Mouse (Mus musculus): Measurements from ENCODE around the gene Med13l. TPM values are rescaled to one million over a fixed set of nuclear protein-coding genes. Genes with fewer than 3 reads are reported as not detected.

Med13l gene
- total and polyA plus RNA-seq, 2 experiments: 4.2 to 5.0 TPM

DNA sequence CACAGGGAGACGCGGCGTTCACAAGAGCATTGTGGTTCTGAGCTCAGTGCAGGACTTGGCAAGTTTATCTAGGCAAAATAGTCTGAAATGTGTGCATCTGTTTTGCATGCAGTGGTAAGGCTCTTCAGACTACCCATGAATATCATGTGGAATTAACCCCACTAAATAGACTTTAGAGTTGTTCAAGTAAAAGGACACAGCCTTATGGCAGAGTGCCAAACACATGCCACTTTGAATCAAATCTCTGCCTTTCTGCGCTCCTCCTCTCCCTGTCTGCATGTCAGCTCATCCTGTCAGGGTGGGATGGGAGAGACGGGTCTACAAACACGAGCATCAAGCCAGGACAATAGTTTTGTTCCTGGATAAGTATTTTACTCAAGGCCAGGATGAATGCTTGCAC lies 145.5 kb downstream of the Med13l start:
- Histone ChIP-seq H3K79me2 (ENCODE audit: control insufficient read depth, insufficient read depth, low read length) (peaks cover 42% of the 10 kb centered on the region; the same call in 1 of the 2 replicates), H3K36me3 (ENCODE audit: control insufficient read depth, insufficient read depth, low read length) (no peaks in the 10 kb centered on the region), H3K27ac (replicated peaks; ENCODE audit: insufficient read depth, low read depth, low read length) (no peak overlapping the region), H3K4me1 (ENCODE audit: control insufficient read depth, insufficient read depth, low read length) (no peaks in the 10 kb centered on the region; the same call in 1 of the 2 replicates), H3K4me3 (ENCODE audit: insufficient read depth, low read depth, low read length) (no peak overlapping the region), H3K9ac (ENCODE audit: low read depth, low read length) (no peak overlapping the region), H3K27me3 (ENCODE audit: control insufficient read depth, insufficient read depth, low read length) (no peaks in the 10 kb centered on the region)
- 88% methylated on average over 6 of the region's 6 CpGs for WGBS
- DNase-seq (ENCODE audit: extremely low read depth, low read depth, low spot score): no peak
- TF ChIP-seq POLR2A (IDR thresholded peaks at IDR 0.05; ENCODE audit: extremely low read depth, insufficient read depth, low read length) (no peak), CTCF (IDR thresholded peaks at IDR 0.05; ENCODE audit: low read depth, low read length) (no peak)

DNA sequence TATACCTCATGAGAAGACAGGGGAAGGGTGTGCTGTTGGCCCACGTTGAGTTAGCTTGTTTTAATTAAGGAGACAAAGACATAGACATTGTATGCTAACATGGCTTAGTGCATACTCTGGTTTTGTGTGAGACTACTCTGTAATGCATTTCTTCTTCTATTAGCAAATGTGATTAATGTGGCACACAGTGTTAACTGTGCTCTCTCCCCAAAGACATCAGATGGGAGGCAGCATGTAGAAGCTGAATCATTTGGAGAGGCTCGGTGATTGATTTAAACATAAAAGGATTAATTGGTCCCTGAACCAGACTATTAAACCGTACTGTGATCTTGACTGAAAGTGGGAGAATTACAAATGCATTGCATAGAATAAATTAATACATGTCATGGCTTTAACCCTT lies 145.9 kb downstream of the Med13l start:
- Histone ChIP-seq H3K79me2 (ENCODE audit: control insufficient read depth, insufficient read depth, low read length) (peaks cover 38% of the 10 kb centered on the region; the same call in 1 of the 2 replicates), H3K9ac (ENCODE audit: low read depth, low read length) (no peak overlapping the region), H3K27me3 (ENCODE audit: control insufficient read depth, insufficient read depth, low read length) (no peaks in the 10 kb centered on the region), H3K36me3 (ENCODE audit: control insufficient read depth, insufficient read depth, low read length) (no peaks in the 10 kb centered on the region), H3K4me3 (ENCODE audit: insufficient read depth, low read depth, low read length) (no peak overlapping the region), H3K4me1 (ENCODE audit: control insufficient read depth, insufficient read depth, low read length) (no peaks in the 10 kb centered on the region; the same call in 1 of the 2 replicates), H3K27ac (replicated peaks; ENCODE audit: insufficient read depth, low read depth, low read length) (no peak overlapping the region)
- no peak for DNase-seq (ENCODE audit: extremely low read depth, low read depth, low spot score)
- WGBS: 84% methylated on average over 3 of the region's 3 CpGs
- no peak for TF ChIP-seq POLR2A (IDR thresholded peaks at IDR 0.05; ENCODE audit: extremely low read depth, insufficient read depth, low read length)
- no peak for TF ChIP-seq CTCF (IDR thresholded peaks at IDR 0.05; ENCODE audit: low read depth, low read length)

DNA sequence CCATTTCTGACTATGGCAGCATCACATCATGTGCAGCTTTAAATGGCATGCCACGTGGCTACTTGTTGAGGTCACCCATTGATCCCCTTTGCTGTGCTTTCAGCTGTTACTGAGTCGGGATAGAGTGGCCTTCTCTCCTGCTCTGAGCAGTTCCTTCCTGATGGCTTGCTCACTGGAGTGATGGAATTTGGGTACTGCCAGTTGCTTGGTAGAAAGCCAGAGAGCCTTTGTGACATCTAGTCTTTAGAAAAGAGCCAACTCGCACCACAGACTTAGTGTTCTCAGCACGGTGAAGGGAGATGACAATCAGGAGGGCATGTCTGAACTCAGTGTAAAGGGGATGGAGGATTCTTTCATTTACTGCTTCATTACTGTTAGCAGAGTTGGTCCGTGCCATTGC lies 147.0 kb downstream of the Med13l start:
- no peak overlapping the region for H3K9ac ChIP-seq (ENCODE audit: low read depth, low read length)
- WGBS: 71% methylated on average over 5 of the region's 5 CpGs
- TF ChIP-seq CTCF (IDR thresholded peaks at IDR 0.05; ENCODE audit: low read depth, low read length): no peak
- no peak for TF ChIP-seq POLR2A (IDR thresholded peaks at IDR 0.05; ENCODE audit: extremely low read depth, insufficient read depth, low read length)
- H3K27ac ChIP-seq (replicated peaks; ENCODE audit: insufficient read depth, low read depth, low read length): no peak overlapping the region
- peaks cover 36% of the 10 kb centered on the region; the same call in 1 of the 2 replicates for H3K79me2 ChIP-seq (ENCODE audit: control insufficient read depth, insufficient read depth, low read length)
- no peak overlapping the region for H3K4me3 ChIP-seq (ENCODE audit: insufficient read depth, low read depth, low read length)
- no peak for DNase-seq (ENCODE audit: extremely low read depth, low read depth, low spot score)
- no peaks in the 10 kb centered on the region for H3K36me3 ChIP-seq (ENCODE audit: control insufficient read depth, insufficient read depth, low read length)
- no peaks in the 10 kb centered on the region for H3K27me3 ChIP-seq (ENCODE audit: control insufficient read depth, insufficient read depth, low read length)
- no peaks in the 10 kb centered on the region; the same call in 1 of the 2 replicates for H3K4me1 ChIP-seq (ENCODE audit: control insufficient read depth, insufficient read depth, low read length)

DNA sequence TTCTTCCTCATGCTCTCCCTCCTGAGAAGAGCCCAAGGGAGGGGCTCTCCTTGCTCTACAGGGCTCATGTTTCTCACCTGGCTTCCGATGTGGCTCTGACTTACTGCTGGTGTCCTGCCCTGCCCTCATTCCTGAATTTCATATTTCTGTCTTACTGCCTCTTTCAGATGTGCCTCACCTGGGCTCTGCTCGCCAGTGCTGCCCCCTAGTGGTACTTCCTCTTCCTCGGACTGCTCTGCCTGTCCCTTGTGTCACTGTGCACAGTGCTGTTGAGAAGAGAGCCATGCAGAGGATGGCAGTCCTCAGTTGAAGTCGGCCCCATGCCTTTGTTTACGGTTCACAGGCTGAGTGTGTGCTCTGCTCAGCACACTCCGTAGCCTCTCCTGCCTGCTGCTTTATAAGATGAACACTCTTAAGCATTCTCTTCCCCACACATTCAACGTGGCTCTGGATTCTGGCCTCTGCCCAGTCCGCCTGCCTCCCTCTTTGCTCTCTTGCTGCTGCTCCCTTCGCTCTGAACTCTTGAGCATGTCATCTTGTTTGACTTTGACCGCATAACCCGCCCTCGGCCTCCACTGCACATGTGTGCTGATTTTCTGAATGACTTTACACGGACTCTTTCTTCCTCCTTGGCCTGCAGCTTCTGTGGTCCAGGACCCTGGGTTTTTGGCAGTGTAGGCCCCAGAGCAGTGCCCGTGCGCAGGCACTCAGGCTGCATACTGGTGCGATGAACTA lies 147.9 kb downstream of the Med13l start:
- no peaks in the 10 kb centered on the region for H3K36me3 ChIP-seq (ENCODE audit: control insufficient read depth, insufficient read depth, low read length)
- 62% methylated on average over 16 of the region's 16 CpGs for WGBS
- TF ChIP-seq CTCF (IDR thresholded peaks at IDR 0.05; ENCODE audit: low read depth, low read length): peak; percentile 94
- no peak for TF ChIP-seq POLR2A (IDR thresholded peaks at IDR 0.05; ENCODE audit: extremely low read depth, insufficient read depth, low read length)
- no peaks in the 10 kb centered on the region; the same call in 1 of the 2 replicates for H3K4me1 ChIP-seq (ENCODE audit: control insufficient read depth, insufficient read depth, low read length)
- H3K9ac ChIP-seq (ENCODE audit: low read depth, low read length): no peak overlapping the region
- H3K79me2 ChIP-seq (ENCODE audit: control insufficient read depth, insufficient read depth, low read length): peaks cover 32% of the 10 kb centered on the region; the same call in 1 of the 2 replicates
- peak; percentile 51 for DNase-seq (ENCODE audit: extremely low read depth, low read depth, low spot score)
- no peaks in the 10 kb centered on the region for H3K27me3 ChIP-seq (ENCODE audit: control insufficient read depth, insufficient read depth, low read length)
- H3K4me3 ChIP-seq (ENCODE audit: insufficient read depth, low read depth, low read length): no peak overlapping the region
- no peak overlapping the region for H3K27ac ChIP-seq (replicated peaks; ENCODE audit: insufficient read depth, low read depth, low read length)

DNA sequence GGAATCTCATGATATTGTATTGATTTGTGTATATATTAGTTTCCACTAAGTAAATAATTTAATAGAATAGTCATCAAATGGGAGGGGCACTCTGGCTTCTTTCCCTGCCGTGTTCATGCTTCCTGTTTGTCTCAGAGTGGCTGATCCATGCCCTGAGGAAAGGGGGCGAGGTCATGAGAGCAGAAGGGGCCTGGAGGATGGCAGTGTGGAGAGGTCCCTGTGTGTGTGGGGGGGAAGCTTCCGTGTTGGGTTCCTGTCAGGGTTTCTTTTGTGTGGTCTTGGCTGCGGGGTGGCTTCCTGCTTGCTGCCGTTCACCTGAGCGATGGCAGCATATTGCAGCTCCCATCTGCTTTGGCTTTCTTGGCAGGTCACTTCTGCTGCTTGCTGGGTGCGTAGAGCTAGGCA lies 149.4 kb downstream of the Med13l start:
- Histone ChIP-seq H3K4me3 (ENCODE audit: insufficient read depth, low read depth, low read length) (no peak overlapping the region), H3K4me1 (ENCODE audit: control insufficient read depth, insufficient read depth, low read length) (no peaks in the 10 kb centered on the region; the same call in 1 of the 2 replicates), H3K27ac (replicated peaks; ENCODE audit: insufficient read depth, low read depth, low read length) (no peak overlapping the region), H3K36me3 (ENCODE audit: control insufficient read depth, insufficient read depth, low read length) (no peaks in the 10 kb centered on the region), H3K79me2 (ENCODE audit: control insufficient read depth, insufficient read depth, low read length) (peaks cover 28% of the 10 kb centered on the region; the same call in 1 of the 2 replicates), H3K9ac (ENCODE audit: low read depth, low read length) (no peak overlapping the region), H3K27me3 (ENCODE audit: control insufficient read depth, insufficient read depth, low read length) (no peaks in the 10 kb centered on the region)
- WGBS: 77% methylated on average over 7 of the region's 7 CpGs
- no peak for DNase-seq (ENCODE audit: extremely low read depth, low read depth, low spot score)
- TF ChIP-seq POLR2A (IDR thresholded peaks at IDR 0.05; ENCODE audit: extremely low read depth, insufficient read depth, low read length): no peak
- no peak for TF ChIP-seq CTCF (IDR thresholded peaks at IDR 0.05; ENCODE audit: low read depth, low read length)

DNA sequence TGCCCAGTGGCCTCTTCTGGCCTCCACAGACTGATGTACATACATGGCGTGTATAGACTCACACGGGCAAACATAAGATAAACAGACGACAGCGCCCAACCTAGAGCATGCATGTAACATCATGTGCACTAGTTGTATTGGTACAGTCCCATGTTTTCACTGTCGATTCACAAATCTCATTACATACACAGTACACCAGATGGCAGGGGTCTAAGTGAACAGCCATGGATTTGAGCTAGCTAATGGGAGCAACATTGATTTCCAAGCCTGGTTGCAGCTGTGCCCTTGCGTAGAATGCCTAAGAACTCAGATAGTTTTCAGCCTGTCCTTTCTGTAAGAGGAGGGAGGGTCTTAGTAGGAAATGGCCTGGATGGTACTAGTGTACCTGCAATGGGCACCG lies 155.0 kb downstream of the Med13l start:
- 95% methylated on average over 7 of the region's 7 CpGs for WGBS
- Histone ChIP-seq H3K36me3 (ENCODE audit: control insufficient read depth, insufficient read depth, low read length) (no peaks in the 10 kb centered on the region), H3K27me3 (ENCODE audit: control insufficient read depth, insufficient read depth, low read length) (no peaks in the 10 kb centered on the region), H3K79me2 (ENCODE audit: control insufficient read depth, insufficient read depth, low read length) (peaks cover 14% of the 10 kb centered on the region; the same call in 1 of the 2 replicates), H3K4me1 (ENCODE audit: control insufficient read depth, insufficient read depth, low read length) (no peaks in the 10 kb centered on the region), H3K4me3 (ENCODE audit: insufficient read depth, low read depth, low read length) (no peak overlapping the region), H3K9ac (ENCODE audit: low read depth, low read length) (no peak overlapping the region), H3K27ac (replicated peaks; ENCODE audit: insufficient read depth, low read depth, low read length) (no peak overlapping the region)
- TF ChIP-seq POLR2A (IDR thresholded peaks at IDR 0.05; ENCODE audit: extremely low read depth, insufficient read depth, low read length): no peak
- TF ChIP-seq CTCF (IDR thresholded peaks at IDR 0.05; ENCODE audit: low read depth, low read length): no peak
- no peak for DNase-seq (ENCODE audit: extremely low read depth, low read depth, low spot score)

Data from liver, adult 2 months (tissue).